Mouse (Mus musculus): ENCODE measurements around the gene Plppr3.
A peak's percentile ranks its signal among the peaks of the same experiment; 100 is the strongest.

Plppr3 gene

GRCm38 (mm10) chr10:79852107-79852789 lies 22.2 kb downstream of the Plppr3 start:
- no peak for DNase-seq (ENCODE audit: low read depth)

DNA sequence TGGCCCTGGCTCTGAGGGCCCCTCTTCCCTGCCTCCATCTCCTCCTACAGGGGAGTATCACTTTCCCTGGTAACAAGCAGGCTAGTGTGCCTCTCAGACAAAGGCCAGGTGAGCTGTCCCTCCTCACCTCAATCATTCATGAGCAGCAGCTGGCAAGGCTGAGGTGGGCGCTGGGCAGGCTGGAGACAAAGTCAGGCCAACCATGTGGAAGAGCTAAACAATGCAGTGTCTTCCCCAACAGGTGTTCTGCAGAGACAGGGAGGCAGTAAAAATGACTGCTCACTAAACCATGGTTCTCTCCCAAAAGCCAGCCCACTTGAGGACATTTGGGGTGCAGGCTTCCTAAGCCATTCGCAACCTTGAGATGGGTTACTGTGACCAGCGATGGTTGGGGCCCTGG lies 22.8 kb downstream of the Plppr3 start:
- no peak for DNase-seq (ENCODE audit: low read depth)

DNA sequence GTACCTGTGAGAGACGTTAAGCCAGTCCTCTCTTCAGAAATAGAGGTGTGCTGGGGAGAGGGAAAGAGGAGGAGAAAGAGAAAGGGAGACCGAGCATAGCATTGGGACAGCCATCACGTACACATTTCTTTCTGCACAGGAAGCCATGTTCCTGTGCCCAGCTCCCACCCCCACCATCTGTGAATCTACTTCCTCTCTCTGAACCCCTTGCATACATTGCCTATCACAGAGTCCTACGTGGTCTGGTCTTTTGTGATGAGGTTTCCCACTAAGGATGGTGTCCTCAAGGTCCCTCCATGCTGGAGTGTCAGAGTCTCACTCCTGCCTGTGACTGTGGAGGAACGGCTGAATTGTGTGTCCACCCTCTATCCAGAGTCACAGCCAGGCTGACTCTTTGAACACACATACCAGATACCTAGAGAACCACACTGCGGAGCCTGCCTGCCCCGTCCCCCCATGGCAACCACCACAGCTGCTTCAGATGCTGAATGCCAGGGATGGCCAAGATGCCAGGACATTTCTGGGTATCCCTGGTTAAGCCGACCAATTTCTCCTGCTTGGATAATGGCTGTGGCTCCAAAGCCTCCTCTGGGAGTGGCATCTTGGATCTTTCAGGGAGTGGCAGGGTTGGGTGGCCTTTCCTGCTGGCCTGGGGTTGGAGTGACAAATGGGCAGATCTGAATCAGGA lies 24.3 kb downstream of the Plppr3 start:
- DNase-seq (ENCODE audit: low read depth): no peak

DNA sequence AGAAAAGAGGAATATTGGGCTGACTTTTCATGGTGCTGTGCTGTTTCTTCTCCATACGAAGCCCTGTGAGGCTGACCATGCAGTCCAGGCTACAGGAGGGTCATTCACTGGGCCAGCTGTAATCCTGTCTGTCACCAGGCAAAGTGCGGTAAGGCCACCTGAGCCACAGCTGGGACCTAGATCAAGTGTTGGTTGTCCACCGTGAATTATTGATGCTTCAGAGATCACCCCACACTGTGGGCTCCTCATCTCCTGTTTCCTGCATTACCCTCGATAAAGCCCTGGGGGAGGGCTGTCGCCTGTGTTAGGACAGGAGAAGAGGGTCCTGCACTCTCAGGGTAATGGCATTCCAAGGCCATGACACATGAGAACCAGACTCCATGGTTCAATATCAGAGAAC lies 27.9 kb downstream of the Plppr3 start:
- no peak for DNase-seq (ENCODE audit: low read depth)

GRCm38 (mm10) chr10:79843476-79843875 lies 31.0 kb downstream of the Plppr3 start:
- no peak for DNase-seq (ENCODE audit: low read depth)

- DNase-seq (ENCODE audit: low read depth): no peak
These were observed 32.1 kb downstream of the Plppr3 start for GRCm38 (mm10) chr10:79842322-79842721.

GRCm38 (mm10) chr10:79840644-79841551 lies 33.5 kb downstream of the Plppr3 start:
- DNase-seq (ENCODE audit: low read depth): no peak

DNA sequence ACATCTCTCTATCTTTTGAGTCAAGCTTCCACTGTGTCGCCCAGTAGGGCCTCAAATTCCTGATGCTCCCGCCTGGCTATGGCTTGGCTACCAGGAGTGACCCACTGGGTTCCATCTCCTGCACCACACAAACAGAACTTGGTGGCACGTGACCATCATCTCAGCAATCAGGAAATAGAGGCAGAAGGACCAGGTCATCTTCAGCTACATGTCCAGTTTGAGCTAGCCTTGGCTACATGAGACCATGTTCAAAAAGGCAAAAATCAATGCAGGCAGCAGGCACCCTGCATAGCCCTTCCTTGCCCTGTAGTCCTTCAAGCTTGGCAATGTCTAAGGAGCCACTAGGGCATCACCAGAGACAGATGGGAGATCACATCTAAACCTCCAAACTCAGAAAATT lies 34.3 kb downstream of the Plppr3 start:
- DNase-seq (ENCODE audit: low read depth): no peak

GRCm38 (mm10) chr10:79838151-79838550 lies 36.3 kb downstream of the Plppr3 start:
- DNase-seq (ENCODE audit: low read depth): no peak

DNA sequence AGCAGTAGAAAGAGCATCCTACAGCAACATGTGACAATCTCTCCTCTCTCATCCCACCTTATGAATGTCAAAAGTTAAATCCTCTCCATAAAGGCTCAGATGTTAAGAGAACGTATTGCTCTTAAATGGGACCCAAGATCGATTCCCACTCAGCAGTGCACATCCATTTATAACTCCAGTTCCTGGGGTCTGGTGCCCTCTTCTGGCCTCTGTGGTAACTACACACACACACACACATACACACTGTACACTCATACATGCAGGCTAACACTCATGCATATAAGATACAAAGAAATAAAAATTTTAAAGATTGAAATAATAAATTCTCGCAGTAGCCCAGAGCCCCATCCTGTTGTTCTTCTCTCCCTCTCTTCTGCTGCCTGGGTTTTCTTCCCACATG lies 37.5 kb downstream of the Plppr3 start:
- no peak for DNase-seq (ENCODE audit: low read depth)

DNA sequence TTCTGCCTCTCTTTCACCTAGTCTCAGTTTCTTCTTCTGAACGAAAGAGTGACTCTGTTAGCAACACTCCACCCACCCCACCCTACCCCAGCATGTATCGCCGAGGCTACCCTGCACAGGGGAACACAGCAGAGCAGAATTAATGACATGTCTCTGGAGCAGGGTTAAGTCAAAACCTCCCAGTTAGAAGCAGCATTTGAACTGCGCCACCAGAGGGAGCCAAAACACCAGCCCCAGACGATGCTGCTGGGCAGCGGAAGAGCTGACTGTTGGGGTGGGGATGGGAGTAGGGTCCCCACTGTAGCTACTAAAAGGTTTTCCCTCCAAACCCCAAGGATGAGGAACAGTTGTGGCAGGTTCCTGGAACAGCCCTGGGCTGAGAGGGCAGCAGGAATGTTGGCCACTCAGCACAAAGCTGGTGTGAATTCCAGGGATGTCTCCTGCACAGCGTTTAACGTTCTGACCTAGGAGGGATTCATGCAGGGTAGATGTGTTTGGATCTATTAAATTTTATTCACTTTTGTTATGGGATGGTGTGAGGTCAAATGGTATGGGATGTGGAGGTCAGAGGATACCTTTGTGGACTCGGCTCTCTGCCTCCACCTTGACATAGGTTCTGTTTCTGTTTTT lies 39.5 kb downstream of the Plppr3 start:
- DNase-seq (ENCODE audit: low read depth): peak; percentile 64

DNA sequence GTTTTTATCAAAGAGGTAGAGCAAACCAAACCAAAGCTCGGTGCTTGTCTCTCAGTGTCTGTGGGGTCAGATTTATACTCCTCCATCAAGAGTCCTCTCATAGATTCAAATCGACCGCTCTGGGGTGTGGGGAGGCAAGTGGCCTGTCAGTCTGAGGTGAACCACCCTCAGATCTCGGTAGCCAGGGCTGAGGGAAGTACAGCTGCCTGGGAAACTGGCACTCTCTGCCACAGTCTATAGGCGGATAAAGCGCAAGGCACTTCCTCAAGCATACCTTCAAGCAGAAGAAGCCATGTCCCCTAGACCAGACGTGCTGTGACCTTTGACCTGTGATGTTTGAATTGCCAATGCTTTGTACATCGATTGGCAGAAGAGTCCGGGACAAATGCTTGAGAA lies 41.6 kb downstream of the Plppr3 start:
- no peak for DNase-seq (ENCODE audit: low read depth)

- no peak for DNase-seq (ENCODE audit: low read depth)
These were observed 42.2 kb downstream of the Plppr3 start for GRCm38 (mm10) chr10:79832026-79832785.

- no peak for DNase-seq (ENCODE audit: low read depth)
These were observed 42.9 kb downstream of the Plppr3 start for GRCm38 (mm10) chr10:79831583-79831982.

GRCm38 (mm10) chr10:79824413-79824812 lies 50.0 kb downstream of the Plppr3 start:
- no peak for DNase-seq (ENCODE audit: low read depth)

DNA sequence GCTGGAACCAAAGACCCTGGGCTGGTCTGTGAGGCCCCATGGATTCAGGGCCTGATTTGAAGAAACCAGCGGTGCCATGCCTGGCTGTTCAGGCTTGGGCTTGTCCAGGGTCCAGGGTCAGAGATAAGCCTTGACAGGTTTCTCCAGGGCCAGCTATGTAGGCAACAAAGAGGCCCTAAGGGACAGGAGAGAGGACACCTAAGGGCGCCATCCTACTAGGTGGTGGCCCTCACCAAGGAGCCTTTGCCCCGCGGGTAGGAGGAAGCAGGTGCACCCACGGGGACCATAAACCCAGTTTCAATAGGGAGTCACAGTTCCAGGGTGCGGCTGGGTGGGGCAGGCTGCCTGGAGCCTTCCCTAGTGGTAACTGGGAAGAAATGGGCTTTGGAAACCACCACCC lies 51.4 kb downstream of the Plppr3 start:
- no peak for DNase-seq (ENCODE audit: low read depth)

GRCm38 (mm10) chr10:79822372-79822771 lies 52.1 kb downstream of the Plppr3 start:
- no peak for DNase-seq (ENCODE audit: low read depth)

DNA sequence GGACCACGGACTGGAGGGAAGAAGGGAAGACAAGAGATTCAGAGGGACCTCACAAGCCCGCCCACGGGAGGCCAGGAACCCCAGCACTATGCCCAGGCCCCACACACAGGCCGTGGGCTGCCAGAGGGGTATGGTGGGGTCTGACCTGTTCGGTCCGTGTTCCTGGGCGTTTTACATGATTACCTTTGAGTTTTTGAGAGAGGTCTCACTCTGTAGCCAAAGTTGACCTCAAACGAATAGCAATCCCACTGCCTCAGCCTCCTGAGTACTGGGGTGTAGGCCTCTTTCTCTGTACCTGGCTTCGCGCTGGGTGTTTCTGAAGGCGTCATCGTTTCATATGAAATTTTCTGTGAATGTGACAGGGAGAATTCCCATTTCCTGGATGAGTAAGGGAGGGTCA lies 52.7 kb downstream of the Plppr3 start:
- DNase-seq (ENCODE audit: low read depth): no peak

- DNase-seq (ENCODE audit: low read depth): no peak
These were observed 53.7 kb downstream of the Plppr3 start, which contains the start of gene Misp for GRCm38 (mm10) chr10:79820782-79821181. TSS of gene Misp (plus strand) at chr10:79820989.

- DNase-seq (ENCODE audit: low read depth): no peak
These were observed 54.2 kb downstream of the Plppr3 start for GRCm38 (mm10) chr10:79820277-79820676.

DNA sequence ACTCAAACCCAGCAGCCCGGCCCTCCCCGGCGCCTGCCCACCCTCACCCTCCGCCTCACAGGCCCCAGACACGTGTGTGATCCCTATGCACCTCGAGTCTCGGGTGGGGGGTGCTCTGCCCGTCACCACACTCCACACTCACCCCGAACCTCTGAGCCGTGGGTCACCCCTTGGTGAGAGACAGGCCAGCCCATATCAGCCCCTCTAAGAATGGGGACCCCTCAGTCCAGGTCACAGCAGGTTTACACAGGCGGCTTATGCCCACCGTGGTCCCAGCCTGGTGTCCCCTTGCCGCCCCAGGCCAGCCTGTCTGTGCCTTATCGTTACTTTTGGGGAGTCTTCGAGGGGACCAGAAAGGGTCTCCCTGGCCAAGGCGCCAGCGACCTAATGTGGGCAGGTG lies 54.8 kb downstream of the Plppr3 start:
- DNase-seq (ENCODE audit: low read depth): no peak

GRCm38 (mm10) chr10:79818225-79818624 lies 56.2 kb downstream of the Plppr3 start:
- DNase-seq (ENCODE audit: low read depth): no peak
